Mouse (Mus musculus): ENCODE results near the gene Sesn3.

- no peak for TF ChIP-seq POLR2A (IDR thresholded peaks at IDR 0.05; ENCODE audit: control insufficient read depth, extremely low read depth, insufficient read depth, low read length, poor library complexity)
- no peak for TF ChIP-seq CTCF (IDR thresholded peaks at IDR 0.05; ENCODE audit: borderline replicate concordance, control insufficient read depth, extremely low read depth, insufficient read depth, low read length, poor library complexity)
These were observed 2.6 kb downstream of the Sesn3 start for GRCm38 (mm10) chr9:14277365-14277991.

All from thymus, adult 2 months (tissue).